Mouse (Mus musculus) MEL (cell line): ENCODE measurements around the gene Commd6. TPM values are rescaled to one million over a fixed set of nuclear protein-coding genes. Genes with fewer than 3 reads are reported as not detected.
"Not testable (repeated sequence)": the region's sequence is repeated elsewhere in the genome, so short reads cannot be mapped to it uniquely, and the experiment has no call there.

Experiments used
- DNase-seq: peaks from one replicate; pipeline ENCODE4 v3.0.0; 2011; ENCODE audit warnings: low read depth, low spot score
- H3K27ac ChIP-seq: 2 replicates; pipeline ENCODE4 v1.5.1; 2012; ENCODE audit warnings: low read depth, mild to moderate bottlenecking, control low read depth, low read length, moderate library complexity; ENCODE audit not compliant: control insufficient read depth
- H3K27me3 ChIP-seq, 2 experiments: fragments of 150-350 bp in 1 of 2; sonication (generic) in 1 of 2; 2 replicates each; pipeline ENCODE4 v1.6.1; 2012; ENCODE audit warnings: low read length in 2 of 2, mild to moderate bottlenecking in 2 of 2, improper control_type of control experiment in 1 of 2, moderate library complexity in 1 of 2; ENCODE audit not compliant: insufficient read depth in 2 of 2, control insufficient read depth in 1 of 2
- H3K36me3 ChIP-seq, 2 experiments: 2 replicates each; pipeline ENCODE4 v1.6.1; 2012 to 2014; ENCODE audit warnings: low read length in 2 of 2, improper control_type of control experiment in 1 of 2, inconsistent platforms in 1 of 2, mild to moderate bottlenecking in 1 of 2; ENCODE audit not compliant: insufficient read depth in 2 of 2, control insufficient read depth in 1 of 2
- H3K4me1 ChIP-seq, 2 experiments: fragments of 150-350 bp in 1 of 2; sonication (generic) in 1 of 2; 2 replicates each; pipeline ENCODE4 v1.6.1; 2012; ENCODE audit warnings: low read length in 2 of 2, improper control_type of control experiment in 1 of 2, mild to moderate bottlenecking in 1 of 2; ENCODE audit not compliant: insufficient read depth in 2 of 2, control insufficient read depth in 1 of 2
- H3K4me3 ChIP-seq, 2 experiments: fragments of 150-350 bp in 1 of 2; sonication (generic) in 1 of 2; 2 replicates each; pipeline ENCODE4 v1.5.1; 2012; ENCODE audit warnings: low read depth in 2 of 2, low read length in 2 of 2, mild to moderate bottlenecking in 2 of 2, moderate library complexity in 2 of 2, control low read depth in 1 of 2, improper control_type of control experiment in 1 of 2; ENCODE audit not compliant: control insufficient read depth in 1 of 2, insufficient read depth in 1 of 2
- H3K79me2 ChIP-seq: 2 replicates; pipeline ENCODE4 v1.6.1; 2012; ENCODE audit warnings: mild to moderate bottlenecking, low read length, moderate library complexity; ENCODE audit not compliant: control insufficient read depth, poor library complexity, insufficient read depth
- H3K9ac ChIP-seq: 2 replicates; pipeline ENCODE4 v1.6.1; 2012; ENCODE audit warnings: low read depth, mild to moderate bottlenecking, control low read depth, low read length, moderate library complexity; ENCODE audit not compliant: control insufficient read depth, poor library complexity, severe bottlenecking
- H3K9me3 ChIP-seq: fragments of 150-350 bp; sonication (generic); replicated peaks from 2 replicates; pipeline ENCODE4 v1.6.1; 2012; ENCODE audit warnings: mild to moderate bottlenecking, low read length, improper control_type of control experiment, moderate library complexity; ENCODE audit not compliant: insufficient read depth
- BHLHE40 ChIP-seq: IDR thresholded peaks from 2 replicates; pipeline ENCODE4 v1.6.1; 2012; ENCODE audit warnings: low read depth, mild to moderate bottlenecking, inconsistent platforms, low read length, improper control_type of control experiment, borderline replicate concordance
- CHD1 ChIP-seq: IDR thresholded peaks from 2 replicates; pipeline ENCODE4 v1.6.1; 2012; ENCODE audit warnings: low read depth, mild to moderate bottlenecking, inconsistent platforms, low read length, improper control_type of control experiment
- E2F4 ChIP-seq: IDR thresholded peaks from 2 replicates; pipeline ENCODE4 v1.6.1; 2011; ENCODE audit warnings: low read depth, low read length, improper control_type of control experiment, borderline replicate concordance
- EP300 ChIP-seq, 2 experiments: IDR thresholded peaks; 2 replicates each; pipeline ENCODE4 v1.6.1; 2011; ENCODE audit warnings: improper control_type of control experiment in 2 of 2, low read length in 2 of 2, low read depth in 1 of 2, mild to moderate bottlenecking in 1 of 2
- MEF2A ChIP-seq: IDR thresholded peaks from 2 replicates; pipeline ENCODE4 v1.6.1; 2014; ENCODE audit warnings: low read depth, mild to moderate bottlenecking, inconsistent platforms, low read length, improper control_type of control experiment; ENCODE audit not compliant: poor library complexity, insufficient replicate concordance, severe bottlenecking; ENCODE audit errors: extremely low read depth
- MXI1 ChIP-seq: IDR thresholded peaks from 2 replicates; pipeline ENCODE4 v1.6.1; 2011; ENCODE audit warnings: mild to moderate bottlenecking, low read depth, low read length, improper control_type of control experiment
- MYB ChIP-seq: IDR thresholded peaks from 2 replicates; pipeline ENCODE4 v1.6.1; 2011; ENCODE audit warnings: mild to moderate bottlenecking, low read depth, low read length, improper control_type of control experiment
- MYC ChIP-seq: IDR thresholded peaks from 2 replicates; pipeline ENCODE4 v1.6.1; 2011; ENCODE audit warnings: low read depth, mild to moderate bottlenecking, low read length, improper control_type of control experiment, moderate library complexity
- NELFE ChIP-seq: IDR thresholded peaks from 2 replicates; pipeline ENCODE4 v1.6.1; 2011; ENCODE audit warnings: low read depth, low read length, improper control_type of control experiment
- NRF1 ChIP-seq: IDR thresholded peaks from 2 replicates; pipeline ENCODE4 v1.6.1; 2014; ENCODE audit warnings: low read depth, mild to moderate bottlenecking, inconsistent platforms, low read length, improper control_type of control experiment, moderate library complexity; ENCODE audit not compliant: poor library complexity, insufficient read depth, severe bottlenecking
- POLR2A ChIP-seq, 2 experiments: IDR thresholded peaks; 2 replicates each; pipeline ENCODE4 v1.6.1; 2011 to 2012; ENCODE audit warnings: low read length in 2 of 2, mild to moderate bottlenecking in 2 of 2, control low read depth in 1 of 2, improper control_type of control experiment in 1 of 2, low read depth in 1 of 2, moderate library complexity in 1 of 2; ENCODE audit not compliant: control insufficient read depth in 1 of 2, insufficient read depth in 1 of 2, poor library complexity in 1 of 2
- POLR2AphosphoS2 ChIP-seq: IDR thresholded peaks from 2 replicates; pipeline ENCODE4 v1.6.1; 2011; ENCODE audit warnings: low read length, improper control_type of control experiment
- TBP ChIP-seq: IDR thresholded peaks from 2 replicates; pipeline ENCODE4 v1.8.0; 2011; ENCODE audit warnings: low read depth, low read length, improper control_type of control experiment
- USF1 ChIP-seq: IDR thresholded peaks from 2 replicates; pipeline ENCODE4 v1.6.1; 2014; ENCODE audit warnings: low read depth, mild to moderate bottlenecking, inconsistent platforms, low read length, improper control_type of control experiment, moderate library complexity
- ZC3H11A ChIP-seq: IDR thresholded peaks from 2 replicates; pipeline ENCODE4 v1.6.1; 2012; ENCODE audit warnings: low read depth, mild to moderate bottlenecking, inconsistent platforms, low read length, improper control_type of control experiment
- ZKSCAN1 ChIP-seq: IDR thresholded peaks from 2 replicates; pipeline ENCODE4 v1.6.1; 2012; ENCODE audit warnings: low read depth, mild to moderate bottlenecking, inconsistent platforms, low read length, improper control_type of control experiment, moderate library complexity
- polyA plus RNA-seq, 2 experiments: library from polyadenylated mRNA; stranded (reverse) in 1 of 2; unstranded in 1 of 2; fragments of >175 nt in 1 of 2; fragments of >200 nt in 1 of 2; gene quantifications; 2 replicates each; pipeline versions ENCODE4 v1.2.1 to v1.2.4; 2012; ENCODE audit warnings: low replicate concordance in 2 of 2, low read depth in 1 of 2; ENCODE audit not compliant: insufficient read length in 2 of 2, insufficient read depth in 1 of 2, missing spikeins in 1 of 2
- total RNA-seq: library from RNA; depleted of rRNA; stranded (reverse); fragments of 300-350 nt; gene quantifications from 2 replicates; pipeline ENCODE4 v1.2.3, GENCODE M21; 2012

Gene Commd6
- total and polyA plus RNA-seq, 3 experiments, result 57.3 to 61.2 TPM; not detected in 1

DNA sequence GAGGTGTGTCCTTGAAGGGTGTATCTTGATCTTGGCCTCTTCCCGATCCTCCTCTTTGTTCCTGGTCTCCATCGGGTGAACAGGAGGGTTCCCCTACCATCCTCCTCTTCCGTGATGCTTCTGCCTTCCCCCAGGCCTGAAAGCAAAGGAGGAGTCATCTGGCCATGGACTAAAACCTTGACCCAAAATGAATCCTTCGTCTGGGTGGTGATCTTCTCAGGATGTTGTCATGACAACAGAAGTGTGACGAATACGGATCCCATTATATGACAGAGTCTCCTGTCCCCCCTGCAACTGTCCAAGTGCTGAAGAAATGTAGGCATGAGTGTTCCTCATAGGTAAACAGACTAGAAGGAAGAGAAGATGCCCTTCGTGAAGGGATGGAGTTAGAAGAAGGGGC lies 47.1 kb downstream of the Commd6 start:
- DNase-seq, result no peak
- no peaks in the 10 kb centered on the region for H3K27me3 ChIP-seq
- H3K4me3 ChIP-seq, result no peak overlapping the region
- no peak overlapping the region for H3K9ac ChIP-seq
- TF ChIP-seq BHLHE40, result no peak
- no peak for TF ChIP-seq ZC3H11A
- no peaks in the 10 kb centered on the region for H3K36me3 ChIP-seq
- no peak overlapping the region for H3K27ac ChIP-seq
- no peaks in the 10 kb centered on the region for H3K9me3 ChIP-seq
- H3K79me2 ChIP-seq, result no peaks in the 10 kb centered on the region
- H3K4me1 ChIP-seq, result no peaks in the 10 kb centered on the region

- DNase-seq, result no peak
- H3K27me3 ChIP-seq, result no peaks in the 10 kb centered on the region
- H3K27ac ChIP-seq, result no peak overlapping the region
- H3K9me3 ChIP-seq, result no peaks in the 10 kb centered on the region
- no peaks in the 10 kb centered on the region for H3K36me3 ChIP-seq
- no peak overlapping the region for H3K4me3 ChIP-seq
- TF ChIP-seq POLR2A (IDR thresholded peaks at IDR 0.05; ENCODE audit: control insufficient read depth in 1 of 2, insufficient read depth in 1 of 2, low read depth in 1 of 2, low read length in 2 of 2, poor library complexity in 1 of 2) (no peak), EP300 (IDR thresholded peaks at IDR 0.05; ENCODE audit: low read depth in 1 of 2, low read length in 2 of 2) (no peak), ZKSCAN1 (no peak), POLR2AphosphoS2 (no peak), NRF1 (no peak), USF1 (no peak), MYB (no peak), NELFE (no peak), MYC (no peak), MXI1 (no peak), MEF2A (no peak), E2F4 (no peak), TBP (no peak), CHD1 (no peak)
- H3K9ac ChIP-seq, result no peak overlapping the region
- H3K4me1 ChIP-seq, result no peaks in the 10 kb centered on the region
- H3K79me2 ChIP-seq, result no peaks in the 10 kb centered on the region
Measured at GRCm38 (mm10) chr14:101591101-101591500, 49.4 kb downstream of the Commd6 start.

DNA sequence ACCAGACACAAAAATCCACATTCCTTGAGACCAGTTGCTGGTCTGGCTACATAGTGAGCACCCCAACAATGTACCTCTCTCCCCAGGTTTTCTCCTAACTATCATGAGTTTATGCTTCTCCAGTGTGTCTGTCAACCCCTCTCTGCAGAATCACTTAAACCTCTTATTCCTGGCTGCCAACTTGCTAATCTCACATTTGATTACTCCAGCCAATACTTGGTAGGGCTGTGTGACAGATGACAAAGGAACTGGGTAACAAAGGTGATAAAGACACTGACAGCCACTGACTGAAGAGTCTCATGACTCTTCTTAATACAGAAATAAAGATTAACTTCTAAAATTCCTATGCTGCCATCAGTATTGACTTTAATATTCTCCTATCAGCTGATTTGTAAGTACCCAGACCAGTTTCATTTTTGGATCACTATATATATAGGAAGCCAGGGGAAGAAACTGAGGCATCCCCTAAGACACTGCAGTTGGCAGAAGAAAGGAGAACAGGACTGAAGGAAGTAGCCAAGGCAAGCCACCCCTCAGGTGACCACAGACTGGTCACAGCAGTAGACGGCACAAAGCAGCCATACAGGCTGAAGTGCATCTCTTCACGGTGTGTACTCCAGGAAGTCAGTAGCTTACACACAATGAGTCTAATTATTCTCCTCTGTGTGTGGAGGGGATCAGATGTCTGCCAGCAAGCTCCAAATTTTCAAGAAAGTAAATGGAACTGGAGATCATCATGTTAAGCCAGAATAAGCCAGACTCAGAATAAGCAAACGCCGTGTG lies 52.1 kb downstream of the Commd6 start:
- H3K27ac ChIP-seq, H3K27me3 ChIP-seq, H3K9me3 ChIP-seq, H3K79me2 ChIP-seq, H3K9ac ChIP-seq, H3K4me1 ChIP-seq, H3K36me3 ChIP-seq, H3K4me3 ChIP-seq, DNase-seq: not testable (repeated sequence)

DNA sequence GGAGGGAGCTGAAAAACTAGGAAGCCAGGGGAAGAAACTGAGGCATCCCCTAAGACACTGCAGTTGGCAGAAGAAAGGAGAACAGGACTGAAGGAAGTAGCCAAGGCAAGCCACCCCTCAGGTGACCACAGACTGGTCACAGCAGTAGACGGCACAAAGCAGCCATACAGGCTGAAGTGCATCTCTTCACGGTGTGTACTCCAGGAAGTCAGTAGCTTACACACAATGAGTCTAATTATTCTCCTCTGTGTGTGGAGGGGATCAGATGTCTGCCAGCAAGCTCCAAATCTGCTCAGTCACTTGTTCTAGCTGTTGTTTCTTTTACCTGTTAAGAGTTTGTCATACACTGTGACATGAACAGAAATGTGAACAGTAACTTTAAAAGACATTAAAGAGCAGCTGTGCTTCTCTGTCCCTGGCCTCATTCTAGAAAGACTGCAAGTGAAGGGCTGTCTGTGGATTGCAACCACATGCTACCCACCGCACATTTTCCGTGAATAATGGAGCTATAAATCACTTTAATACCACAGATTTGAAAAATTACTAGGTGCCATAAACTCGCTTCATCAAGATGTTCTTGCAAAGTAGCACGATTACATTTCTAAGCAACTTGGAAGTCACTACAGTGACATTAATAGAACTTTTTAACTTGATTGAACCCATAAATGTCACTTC lies 53.0 kb downstream of the Commd6 start:
- not testable (repeated sequence) for H3K9ac ChIP-seq, H3K27me3 ChIP-seq, H3K4me3 ChIP-seq, H3K4me1 ChIP-seq, H3K36me3 ChIP-seq, H3K79me2 ChIP-seq, H3K9me3 ChIP-seq, DNase-seq, H3K27ac ChIP-seq
